Mouse (Mus musculus) monocyte, adult 5-6 weeks (primary cell): ENCODE measurements around the gene Olfr190. TPM values are rescaled to one million over a fixed set of nuclear protein-coding genes. Genes with fewer than 3 reads are reported as not detected.
"Not testable (repeated sequence)": the region's sequence is repeated elsewhere in the genome, so short reads cannot be mapped to it uniquely, and the experiment has no call there.

ENCODE experiments used
- ATAC-seq: fragments of 153-309, 156-312 bp; replicated peaks from 2 replicates; pipeline ENCODE4 v1.8.0; 2017; ENCODE audit warnings: mild to moderate bottlenecking; ENCODE audit not compliant: low TSS enrichment, insufficient number of reproducible peaks, severe bottlenecking, poor library complexity, low FRiP score
- total RNA-seq: library from RNA; stranded (forward); fragments of 200-1000, 200-491, 200-594 nt; gene quantifications from 3 replicates; pipeline ENCODE4 v1.2.3, GENCODE M21; 2017

The Olfr190 gene
- total RNA-seq: under 0.01 to 0.32 TPM in 2 of 3 replicates, not detected in the other

DNA sequence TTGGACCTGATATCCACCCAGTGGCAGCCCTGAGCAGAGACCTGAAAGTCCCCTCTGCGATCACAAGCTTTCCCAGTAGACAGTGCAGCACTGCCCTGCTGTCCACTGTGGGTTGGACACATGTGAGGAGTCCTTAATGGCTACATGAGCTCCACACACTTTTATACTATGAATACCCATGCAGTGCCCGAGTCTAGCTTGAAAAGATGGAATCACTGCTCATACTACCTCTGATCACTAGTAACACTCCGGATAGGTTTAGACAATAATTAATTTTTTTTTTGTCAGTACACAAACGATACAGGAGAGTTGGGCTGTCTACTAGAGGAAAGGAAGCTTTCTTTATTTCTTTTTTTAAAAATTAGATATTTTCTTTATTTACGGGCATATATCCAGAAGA lies at the start of gene Olfr190:
Olfr190 (minus strand) TSS at position 101 of the 400 bp plus-strand sequence.
- no peak for ATAC-seq

DNA sequence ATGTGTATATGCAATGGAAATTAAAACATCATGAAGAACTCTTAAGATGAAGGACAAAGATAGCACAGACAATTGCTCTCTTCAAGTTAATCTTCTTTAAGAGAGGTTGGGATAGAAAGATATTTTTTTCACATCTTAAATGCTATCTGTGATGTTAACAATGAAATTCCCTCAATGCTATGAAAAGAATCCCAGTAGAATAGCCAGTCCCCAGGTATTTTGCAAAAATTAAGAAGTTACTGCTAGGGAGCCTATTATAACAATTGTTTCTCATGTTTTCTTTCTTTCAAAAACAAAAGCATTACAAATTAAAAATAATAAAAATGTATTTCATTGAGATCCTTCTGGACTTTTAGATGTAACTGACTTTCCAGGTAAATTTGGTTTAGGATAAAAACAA lies 43.2 kb upstream of the Olfr190 start, which contains the start of gene Olfr194:
Olfr194 (minus strand) TSS at position 101 of the 400 bp plus-strand sequence.
- ATAC-seq: no peak

DNA sequence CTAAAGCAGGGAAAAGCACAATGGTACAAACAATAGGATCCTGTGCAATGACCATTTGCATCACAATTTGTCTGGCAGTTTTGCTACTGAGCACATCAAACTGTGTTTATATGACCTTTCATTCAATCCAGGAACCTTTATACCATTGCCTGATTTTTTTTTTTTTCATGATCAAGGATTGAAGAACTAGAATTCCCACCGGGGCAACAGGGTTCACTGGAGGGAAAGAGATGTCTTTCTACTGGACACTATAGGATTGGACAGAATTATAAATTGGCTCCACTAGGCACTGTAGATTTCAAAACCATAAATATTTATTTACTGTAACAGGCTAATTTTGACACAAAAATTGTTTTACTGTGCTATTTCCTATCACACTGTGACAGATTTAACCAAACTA lies 34.0 kb upstream of the Olfr190 start, which contains the start of gene Olfr193:
Olfr193 (minus strand) TSS at position 101 of the 400 bp plus-strand sequence.
- ATAC-seq: no peak

DNA sequence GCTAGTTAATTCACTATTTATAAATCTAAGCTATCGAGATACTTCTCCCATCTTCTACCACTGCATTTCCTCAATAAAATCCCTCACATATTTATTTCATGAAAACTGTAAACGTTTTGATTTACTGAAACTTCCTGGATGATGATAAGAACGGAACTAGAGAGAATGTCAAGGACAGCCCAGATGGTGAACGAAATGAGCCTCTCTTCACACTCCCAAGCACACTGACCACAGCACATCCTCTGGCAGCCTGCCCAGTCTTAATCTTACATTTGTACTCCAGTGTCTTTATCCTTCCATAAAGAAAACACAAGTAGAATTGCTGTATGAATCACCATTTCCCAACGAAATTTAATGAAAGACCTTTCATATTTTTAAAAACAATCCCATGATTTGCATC lies 30.7 kb upstream of the Olfr190 start:
- not testable (repeated sequence) for ATAC-seq

DNA sequence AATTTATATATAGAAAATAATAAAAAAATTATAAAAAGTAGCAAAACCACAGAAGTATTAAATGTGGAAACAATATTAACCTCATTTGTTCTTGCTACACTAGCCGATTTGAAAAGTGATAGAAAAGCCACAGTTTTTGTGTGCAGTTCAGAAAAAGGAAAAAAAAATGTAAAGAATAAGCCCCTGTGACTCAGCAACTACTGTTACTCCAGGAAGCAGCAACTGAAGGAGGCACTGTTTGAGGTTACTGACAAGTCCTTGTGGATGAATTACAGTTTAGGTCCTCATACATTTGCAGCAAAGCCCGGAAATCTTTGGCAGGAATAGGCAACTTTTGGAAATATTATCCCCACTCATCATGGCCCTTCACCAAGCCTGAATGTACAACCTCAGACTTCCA lies 27.5 kb upstream of the Olfr190 start:
- no peak for ATAC-seq

DNA sequence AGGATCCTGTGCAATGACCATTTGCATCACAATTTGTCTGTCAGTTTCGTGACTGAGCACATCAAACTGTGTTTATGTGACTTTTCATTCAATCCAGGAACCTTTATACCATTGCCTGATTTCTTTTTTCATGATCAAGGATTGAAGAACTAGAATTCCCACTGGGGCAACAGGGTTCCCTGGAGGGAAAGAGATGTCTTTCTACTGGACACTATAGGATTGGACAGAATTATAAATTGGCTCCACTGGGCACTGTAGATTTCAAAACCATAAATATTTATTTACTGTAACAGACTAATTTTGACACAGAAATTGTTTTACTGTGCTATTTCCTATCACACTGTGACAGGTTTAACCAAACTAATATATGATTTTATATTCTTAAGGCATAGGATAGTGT lies 11.9 kb upstream of the Olfr190 start, which contains the start of gene Olfr191:
Olfr191 (minus strand) TSS at position 101 of the 400 bp plus-strand sequence.
- not testable (repeated sequence) for ATAC-seq

GRCm38 (mm10) chr16:59081113-59081512 lies 3.3 kb upstream of the Olfr190 start:
- not testable (repeated sequence) for ATAC-seq

DNA sequence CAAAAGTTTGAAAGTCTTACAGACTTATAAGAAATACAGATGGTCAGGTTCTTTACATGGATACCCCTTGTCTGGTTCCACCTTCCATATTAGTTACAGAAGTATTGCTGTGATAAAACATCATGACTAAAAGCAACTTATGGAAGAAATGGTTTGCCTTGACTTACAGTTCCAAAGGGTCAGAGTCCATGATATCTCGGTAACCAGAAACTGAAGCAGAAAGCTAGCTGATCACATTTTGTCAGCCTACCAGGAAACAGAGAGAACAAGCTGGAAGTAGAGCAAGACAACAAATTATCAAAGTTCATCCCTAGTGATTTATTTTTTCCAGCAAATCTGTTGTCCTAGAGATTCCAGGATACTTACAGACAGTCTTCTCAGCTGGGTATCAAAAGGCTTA lies 4.3 kb downstream of the Olfr190 start:
- no peak for ATAC-seq

DNA sequence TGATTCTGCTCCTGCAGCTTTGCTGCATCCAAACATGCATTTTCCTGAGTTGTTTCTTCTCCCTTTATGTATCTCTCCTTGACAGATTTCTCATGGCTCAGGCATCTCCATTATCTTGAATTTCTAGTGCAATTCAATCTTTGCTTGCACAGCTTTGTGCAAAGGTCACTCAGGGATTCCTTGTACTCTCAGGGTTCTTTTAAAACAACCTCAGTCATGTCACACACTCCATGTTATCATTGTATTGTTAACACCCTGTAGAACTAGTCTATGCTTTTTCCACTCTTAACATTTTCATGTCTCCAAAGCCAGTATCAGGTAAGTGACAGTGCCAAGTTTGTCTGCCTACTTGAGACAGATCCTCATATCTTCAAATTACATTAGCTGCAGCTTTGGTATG lies 6.0 kb downstream of the Olfr190 start:
- ATAC-seq: no peak

GRCm38 (mm10) chr16:59062411-59062810 lies 15.4 kb downstream of the Olfr190 start:
- not testable (repeated sequence) for ATAC-seq

- not testable (repeated sequence) for ATAC-seq
These were observed 28.5 kb downstream of the Olfr190 start for GRCm38 (mm10) chr16:59049286-59049685.

- no peak for ATAC-seq
These were observed 28.9 kb downstream of the Olfr190 start for GRCm38 (mm10) chr16:59048860-59049259.

- ATAC-seq: no peak
These were observed 30.2 kb downstream of the Olfr190 start for GRCm38 (mm10) chr16:59047579-59047978.

DNA sequence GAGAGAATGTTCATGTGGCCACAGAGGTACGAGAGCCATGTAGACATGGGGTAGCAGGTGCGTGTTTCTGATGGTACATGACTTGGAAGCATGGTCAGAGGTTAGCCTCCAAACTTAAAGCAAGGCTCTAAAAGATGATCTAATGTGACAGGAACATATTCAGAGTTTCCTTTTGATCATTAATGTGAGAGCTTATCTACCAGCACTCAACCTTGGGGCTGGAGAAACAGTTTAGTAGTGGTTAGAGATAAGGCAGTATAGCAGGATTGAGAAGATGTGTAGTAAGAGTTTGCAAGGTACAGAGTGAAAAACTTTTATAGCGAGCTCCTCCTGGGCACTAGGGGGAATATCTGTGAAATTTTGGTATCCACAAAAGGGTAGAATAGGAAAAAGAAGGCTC lies 32.0 kb downstream of the Olfr190 start:
- no peak for ATAC-seq

DNA sequence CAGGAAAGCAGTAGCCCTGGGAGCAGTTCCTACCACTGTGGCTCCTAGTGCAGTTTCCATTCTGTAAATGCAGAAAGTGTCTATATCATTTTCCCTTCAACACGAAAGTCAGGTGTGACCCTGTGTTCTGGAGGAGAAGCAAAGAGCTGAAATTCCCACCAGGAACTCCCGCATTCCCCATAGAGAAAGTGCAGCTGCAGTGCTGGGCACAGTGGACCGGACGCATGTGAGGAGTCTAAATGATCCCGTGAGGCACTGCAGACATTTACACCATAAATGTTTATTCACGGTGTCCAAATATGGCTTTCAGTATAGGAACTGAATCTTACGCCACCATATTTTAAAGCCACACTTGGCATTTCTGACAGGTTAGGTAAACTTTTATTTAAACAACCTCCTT lies 38.1 kb downstream of the Olfr190 start, which contains the start of gene Olfr187:
Olfr187 (minus strand) TSS at position 58 of the 400 bp plus-strand sequence.
- no peak for ATAC-seq

DNA sequence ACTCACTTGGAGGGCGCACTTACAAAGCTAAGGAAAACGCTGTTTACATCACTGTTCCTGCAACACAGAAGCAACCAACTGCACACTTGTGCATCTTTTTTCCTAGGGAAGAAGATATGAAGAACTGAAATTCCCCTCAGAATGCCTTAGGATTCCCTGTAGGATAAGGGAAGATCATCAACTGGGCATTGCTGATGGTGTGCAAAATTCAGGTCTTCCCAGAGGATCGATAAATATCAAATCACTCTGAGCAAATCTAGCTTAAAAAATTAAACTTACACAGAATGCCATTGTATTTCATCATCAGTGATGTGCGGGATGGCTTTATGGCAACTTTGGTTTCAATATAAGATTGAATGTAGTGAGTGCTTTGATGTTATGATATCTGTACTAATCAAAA lies 47.6 kb downstream of the Olfr190 start, which contains the start of gene Olfr186:
Olfr186 (minus strand) TSS at position 101 of the 400 bp plus-strand sequence.
- ATAC-seq: no peak

Other genes starting within 250 kb of the Olfr190 start
- gene Olfr177, start 203.2 kb downstream of the Olfr190 start, total RNA-seq: not detected in 3 replicates
- not detected in 3 replicates for gene Olfr178, start 185.9 kb downstream of the Olfr190 start, total RNA-seq
- gene Olfr181, start 149.2 kb downstream of the Olfr190 start, total RNA-seq: not detected in 3 replicates
- not detected in 3 replicates for gene Olfr180, start 148.6 kb downstream of the Olfr190 start, total RNA-seq
- not detected in 3 replicates for gene Olfr183, start 82.6 kb downstream of the Olfr190 start, total RNA-seq
- gene Olfr186, start 47.7 kb downstream of the Olfr190 start, total RNA-seq: not detected in 3 replicates
- not detected in 3 replicates for gene Olfr187, start 38.2 kb downstream of the Olfr190 start, total RNA-seq
- gene Olfr191, start 11.8 kb upstream of the Olfr190 start, total RNA-seq: not detected in 3 replicates
- not detected in 3 replicates for gene Olfr193, start 33.9 kb upstream of the Olfr190 start, total RNA-seq
- not detected in 3 replicates for gene Olfr194, start 43.1 kb upstream of the Olfr190 start, total RNA-seq
- not detected in 3 replicates for gene Olfr195, start 69.0 kb upstream of the Olfr190 start, total RNA-seq
- gene Olfr196, start 92.4 kb upstream of the Olfr190 start, total RNA-seq: not detected in 3 replicates
- not detected in 3 replicates for gene Olfr198, start 125.5 kb upstream of the Olfr190 start, total RNA-seq
- gene Olfr199, start 141.8 kb upstream of the Olfr190 start, total RNA-seq: not detected in 3 replicates
- not detected in 3 replicates for gene Olfr201, start 194.6 kb upstream of the Olfr190 start, total RNA-seq
- not detected in 3 replicates for gene Olfr202, start 208.8 kb upstream of the Olfr190 start, total RNA-seq
- gene Olfr203, start 220.9 kb upstream of the Olfr190 start, total RNA-seq: not detected in 3 replicates
- not detected in 3 replicates for gene Olfr204, start 240.2 kb upstream of the Olfr190 start, total RNA-seq